In the genomic region with DNA sequence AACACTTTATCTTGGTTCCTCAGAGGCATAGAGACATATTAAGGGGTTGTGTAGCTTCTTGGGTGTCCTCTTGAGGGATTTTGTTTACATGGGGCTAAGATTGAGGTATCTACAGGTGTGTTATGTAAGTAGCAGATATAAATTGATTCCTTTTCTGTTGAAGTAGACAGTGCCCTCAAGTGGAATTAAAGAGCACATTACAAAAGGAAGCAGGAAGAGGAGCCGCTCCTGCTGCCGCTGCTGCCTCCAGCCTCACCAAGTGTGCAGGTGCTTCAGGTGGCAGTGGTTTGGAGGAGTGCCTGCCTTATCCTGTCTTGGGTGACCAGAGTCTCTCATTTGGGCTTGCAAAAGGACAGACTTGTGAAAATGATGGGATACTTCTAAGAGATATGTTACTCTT, we compare ENCODE assay signal across 9 mouse cellular contexts. TPM values are rescaled to one million over a fixed set of nuclear protein-coding genes. Genes with fewer than 3 reads are reported as not detected.
A peak's percentile ranks its signal among the peaks of the same experiment; 100 is the strongest.
DNase-seq lines count a peak whose midpoint lies in the region; ATAC-seq and TF ChIP-seq lines count a peak whose summit lies in the region.
"Had no signal": no experiment of that assay in that cellular context is flagged by ENCODE, and none has a peak within 500 bp of the region (broad histone marks: within the 10 kb centered on the region; RNA-seq: fewer than 3 reads in every experiment).

No protein-coding gene starts in this region.

- whole genome bisulfite sequencing in neural tube, embryonic 15.5 days = 28% methylated on average over 2 of the region's 2 CpGs

- TF ChIP-seq CTCF in E14TG2a.4 (conservative IDR thresholded peaks at IDR 0.05; ENCODE audit: low read length) = 0 out of 2 replicates have a peak, but pooled peaks have one; percentile 5
- TF ChIP-seq CTCF in brain, embryonic 14.5 days (IDR thresholded peaks at IDR 0.05; ENCODE audit: borderline replicate concordance, extremely low read depth, insufficient read depth, insufficient read length) = peak; percentile 30; the same call in 1 of the 2 replicates

- no peaks in the 10 kb centered on the region for H3K9me3 ChIP-seq in E14TG2a.4 (ENCODE audit: low read length)
- no peaks in the 10 kb centered on the region for H3K9me3 ChIP-seq in neural tube, embryonic 15.5 days (replicated peaks)

- no peak for ATAC-seq in neural tube, embryonic 15.5 days (ENCODE audit: low FRiP score)

- no peak overlapping the region for H3K27ac ChIP-seq in neural tube, embryonic 15.5 days (replicated peaks)

- intact Hi-C loops in left cerebral cortex, postnatal 25 days (cut with DNase I) = loop anchor here (1.0 to 5.0 kb wide), 2 partner anchors 74 to 339 kb away; a partner anchor contains a TSS

- H3K36me3 ChIP-seq in E14TG2a.4 (ENCODE audit: insufficient read depth, low read length) = no peaks in the 10 kb centered on the region
- no peaks in the 10 kb centered on the region for H3K36me3 ChIP-seq in neural tube, embryonic 15.5 days

- no peaks in the 10 kb centered on the region for H3K27me3 ChIP-seq in E14TG2a.4 (ENCODE audit: insufficient read depth, low read length)
- no peaks in the 10 kb centered on the region for H3K27me3 ChIP-seq in neural tube, embryonic 15.5 days (replicated peaks)

- H3K4me3 ChIP-seq in E14TG2a.4 (replicated peaks; ENCODE audit: low read length) = no peak overlapping the region
- H3K4me3 ChIP-seq in neural tube, embryonic 15.5 days (replicated peaks) = no peak overlapping the region

- no peak for TF ChIP-seq POLR2A in brain, embryonic 14.5 days (IDR thresholded peaks at IDR 0.05; ENCODE audit: borderline replicate concordance, extremely low read depth, insufficient read depth, insufficient read length, poor library complexity, severe bottlenecking)

- H3K4me1 ChIP-seq in E14TG2a.4 (replicated peaks; ENCODE audit: low read depth, low read length) = peaks cover 12% of the 10 kb centered on the region
- peaks cover 11% of the 10 kb centered on the region for H3K4me1 ChIP-seq in neural tube, embryonic 15.5 days

- H3K4me2 ChIP-seq in neural tube, embryonic 15.5 days = no peak overlapping the region

- DNase-seq in left cerebral cortex, postnatal 25 days (ENCODE audit: low spot score in 2 of 2) = peak; percentile 34 to 48
- DNase-seq in left cerebral cortex, adult 8-10 months (ENCODE audit: low spot score in 2 of 2) = no peak
- peak; percentile 43 for DNase-seq in brain, embryonic 14.5 days (ENCODE audit: low read depth)
- peak; percentile 13 for DNase-seq in retina, postnatal 1 day
- DNase-seq in spleen, adult 18-20 months = no peak
- no peak for DNase-seq in adrenal gland, postnatal 36 days
- DNase-seq: heart, postnatal 36 days had no signal

- H3K9ac ChIP-seq in neural tube, embryonic 15.5 days (replicated peaks) = no peak overlapping the region

RNA-seq across cellular contexts. Expression of a gene that starts 4.8 kb away (rescaled TPM):
- total RNA-seq in left cerebral cortex, postnatal 25 days (2021) = 100 to 1,000 TPM; 105 to 118 TPM
- total RNA-seq in left cerebral cortex, adult 8-10 months (2022) = 100 to 1,000 TPM; 113 to 134 (median 127) TPM
- polyA plus RNA-seq in brain, embryonic 14.5 days (2012; rRNA removed) = 9.5 and 12.7 TPM in 2 replicates
- total RNA-seq in adrenal gland, postnatal 36 days (2021) = 10 to 100 TPM; 55.7 to 60.9 TPM
- 15.6 and 16.1 TPM in 2 replicates for polyA plus RNA-seq in neural tube, embryonic 15.5 days (2015; fragmentation: Nextera tagmentation; extraction: Ambion mirVana)

RNA-seq across cellular contexts. Expression of a gene that starts 54.5 kb away (rescaled TPM):
- total RNA-seq in left cerebral cortex, postnatal 25 days (2021) = under 1 TPM; 0.34 to 0.43 TPM
- total RNA-seq in left cerebral cortex, adult 8-10 months (2022) = 1 to 10 TPM in 1 of 4 experiments, under 1 TPM in 3; 0.62 to 1.0 (median 0.84) TPM
- polyA plus RNA-seq in brain, embryonic 14.5 days (2012; rRNA removed) = 0.16 and 0.34 TPM in 2 replicates
- total RNA-seq in adrenal gland, postnatal 36 days (2021) = 1 to 10 TPM in 1 of 2 experiments, under 1 TPM in 1; 0.79 to 1.1 TPM
- polyA plus RNA-seq in neural tube, embryonic 15.5 days (2015; fragmentation: Nextera tagmentation; extraction: Ambion mirVana) = 0.09 and 0.12 TPM in 2 replicates

Comparison
In these comparisons a context has a peak if more than half of its experiments do, and no peak if none do; other contexts are left out.
1. DNase-seq: peak in left cerebral cortex, postnatal 25 days (2 of 2), brain, embryonic 14.5 days (single experiment) and retina, postnatal 1 day (single experiment); none in left cerebral cortex, adult 8-10 months (0 of 2), spleen, adult 18-20 months (0 of 2) and adrenal gland, postnatal 36 days (0 of 2).